Mouse (Mus musculus) kidney, postnatal 10 days (tissue): ENCODE data around the gene Palm3.

Experiments used
- DNase-seq: peaks from one replicate; pipeline ENCODE4 v3.0.0; 2021; ENCODE audit warnings: mixed read lengths

Gene Palm3

DNA sequence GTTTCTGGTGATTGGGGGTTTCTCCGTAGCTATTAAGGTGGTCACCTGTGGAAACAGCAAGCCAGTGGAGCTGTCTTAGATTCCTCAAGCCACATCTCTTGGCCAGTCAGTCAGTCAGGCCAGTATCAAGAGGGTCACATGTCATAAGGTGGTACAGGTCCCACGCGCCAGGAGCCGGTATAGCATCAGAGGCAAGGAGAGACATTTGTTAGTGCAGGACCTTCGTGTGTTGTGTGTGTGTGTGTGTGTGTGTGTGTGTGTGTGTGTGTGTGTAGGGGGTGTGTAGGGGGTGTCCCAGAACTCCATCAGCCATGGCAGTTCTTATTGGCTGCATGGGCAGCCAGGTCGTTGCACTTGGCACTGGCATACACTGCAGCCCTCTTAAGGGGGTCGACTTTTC lies 46.6 kb downstream of the Palm3 start:
- no peak for DNase-seq

DNA sequence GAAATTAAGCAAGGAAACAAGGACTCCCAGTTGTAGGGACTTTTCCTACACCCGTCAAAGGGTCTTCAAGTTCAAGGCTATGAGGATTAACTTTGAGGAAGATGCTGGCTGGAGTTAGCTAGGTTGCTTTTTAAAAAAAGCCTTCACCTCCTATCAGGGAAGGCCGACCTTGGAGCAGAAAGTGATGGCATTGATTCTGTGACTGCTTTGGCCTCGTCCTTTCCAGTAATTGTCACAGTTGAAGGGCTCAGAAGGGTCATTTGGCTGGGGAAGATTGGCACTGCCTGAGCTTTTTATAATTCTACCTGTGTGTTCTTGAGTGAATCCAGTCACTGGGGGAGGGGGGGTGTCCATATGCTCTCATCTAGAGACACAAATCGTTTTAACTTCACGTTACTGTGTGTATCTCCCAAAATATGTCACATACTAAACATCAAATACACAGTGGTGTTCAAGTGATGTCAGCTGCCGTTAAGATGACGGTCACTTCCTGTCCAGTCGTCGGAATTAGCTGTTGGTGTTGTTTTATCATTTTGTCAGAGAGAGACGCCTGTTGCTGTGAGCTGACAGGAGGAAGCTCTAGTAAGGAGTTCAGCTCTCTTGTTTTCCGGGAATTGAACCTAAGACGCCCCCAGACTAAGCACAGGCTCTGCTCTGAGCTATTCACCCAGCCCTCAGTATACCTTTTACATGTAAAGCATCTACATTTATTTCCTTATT lies 47.2 kb downstream of the Palm3 start:
- no peak for DNase-seq

DNA sequence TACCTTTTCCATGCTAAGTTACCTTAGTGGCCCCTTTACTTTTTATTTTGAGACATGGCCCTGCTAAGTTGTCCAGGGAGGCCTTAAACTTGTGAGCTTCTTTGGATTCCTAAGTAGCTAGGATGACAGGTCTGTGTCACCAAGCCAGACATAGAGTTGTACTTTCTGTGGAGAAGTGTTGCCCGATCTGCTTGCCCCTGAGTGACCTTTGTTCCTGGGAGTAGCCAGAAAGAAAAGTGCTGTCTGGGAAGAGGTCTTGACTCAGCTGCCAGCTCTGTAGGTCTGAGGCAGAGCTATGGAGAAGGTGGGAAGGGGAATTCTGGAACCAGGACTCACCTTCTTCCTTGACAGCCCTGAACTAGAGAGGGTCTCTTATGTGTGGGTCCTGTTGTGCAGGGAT lies 47.9 kb downstream of the Palm3 start:
- no peak for DNase-seq

DNA sequence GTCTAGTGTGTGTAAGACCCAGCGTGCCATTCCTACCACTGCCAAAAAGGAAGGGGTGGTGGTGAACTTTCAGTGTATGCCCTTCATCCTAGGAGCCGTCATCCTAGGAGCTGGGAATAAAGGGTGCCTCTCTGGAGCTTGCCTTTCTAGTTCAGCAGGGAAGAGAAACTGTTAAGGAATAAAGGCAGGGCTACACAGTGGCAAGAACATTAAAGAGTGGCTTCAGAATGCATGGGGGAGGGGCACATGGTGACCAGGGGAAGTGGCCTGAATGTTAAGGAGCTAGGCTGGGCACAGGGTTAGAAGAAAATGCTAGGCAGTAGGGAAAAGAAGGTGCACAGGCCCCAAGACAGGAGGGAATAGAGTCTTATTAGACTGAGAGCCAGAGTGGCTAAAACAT lies 48.5 kb downstream of the Palm3 start:
- no peak for DNase-seq

DNA sequence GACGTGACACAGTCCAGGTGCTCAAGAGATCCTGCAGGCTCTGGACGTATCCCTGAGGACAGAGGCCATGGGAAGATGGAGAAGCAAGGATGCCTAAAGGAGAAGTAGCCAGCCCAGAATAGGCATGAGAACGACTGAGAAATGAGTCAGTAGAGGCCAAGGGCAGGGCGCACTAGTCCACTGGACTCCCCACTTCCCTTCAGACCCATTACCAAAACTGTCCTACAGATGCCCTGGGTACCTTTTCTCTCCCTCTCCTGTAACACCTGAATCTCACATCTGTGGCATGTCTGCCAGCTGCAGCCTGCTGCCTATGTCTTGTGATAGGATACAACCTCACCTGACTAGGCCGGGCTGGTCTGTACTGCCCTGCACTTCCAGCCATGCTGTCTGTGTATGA lies 49.0 kb downstream of the Palm3 start:
- no peak for DNase-seq

DNA sequence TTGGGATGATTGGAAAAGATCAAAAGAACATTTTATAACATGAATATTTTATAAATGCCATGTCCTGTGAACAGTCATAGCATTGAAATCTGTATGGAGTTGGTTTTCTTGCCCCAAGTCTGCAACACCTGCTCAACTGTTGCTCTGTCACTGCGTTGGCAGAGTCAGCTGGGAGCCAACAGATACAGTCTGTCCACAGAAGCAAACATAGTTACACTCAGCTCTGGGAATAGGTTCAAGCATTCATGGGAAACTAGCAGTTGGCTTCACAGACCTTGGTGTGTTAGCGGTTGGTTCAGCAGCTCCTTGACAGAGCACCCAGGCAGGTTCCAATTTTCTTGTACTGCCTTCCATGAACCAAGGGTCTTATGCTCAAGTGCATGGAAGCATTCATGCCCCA lies 49.4 kb downstream of the Palm3 start:
- DNase-seq: no peak

DNA sequence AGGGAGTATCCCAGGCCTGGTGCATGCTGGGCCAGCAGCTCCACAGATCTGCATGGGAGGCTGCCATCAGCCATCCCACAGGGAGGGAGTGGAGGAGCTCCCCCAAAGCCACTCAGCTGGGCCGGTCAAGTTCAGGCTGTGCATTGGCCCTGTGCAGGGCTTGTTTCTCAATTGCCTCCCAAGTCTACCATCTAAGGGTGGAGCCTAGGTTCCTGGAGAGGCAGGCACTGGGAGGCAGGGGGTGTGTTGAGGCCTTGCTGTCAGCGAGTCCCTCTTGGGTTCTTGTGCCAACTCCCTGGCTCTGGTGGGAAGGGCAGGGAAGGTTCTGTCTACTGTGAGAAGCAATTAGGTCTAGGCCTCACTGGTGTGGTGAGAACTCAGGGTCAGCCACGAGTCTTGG lies 50.6 kb downstream of the Palm3 start:
- DNase-seq: no peak

DNA sequence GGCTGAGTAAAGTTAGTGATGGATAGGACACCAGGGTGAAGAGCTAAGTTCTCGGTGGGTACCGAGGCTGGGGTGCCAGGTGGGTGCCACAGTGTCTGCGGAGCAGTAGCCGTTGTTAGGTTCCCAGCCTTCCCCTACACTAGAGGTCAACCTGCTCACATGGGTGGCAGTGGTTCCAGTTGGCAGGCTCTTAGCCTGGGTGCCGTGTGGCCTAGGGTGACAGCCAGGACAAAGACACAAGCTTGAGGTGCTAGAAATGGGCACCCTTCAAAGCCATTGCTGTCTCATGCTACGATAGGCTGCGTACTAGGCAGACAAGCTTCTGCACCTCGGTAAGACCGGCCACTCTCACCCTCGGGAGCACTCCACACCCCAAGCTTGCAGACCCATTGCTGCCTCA lies 51.0 kb downstream of the Palm3 start:
- no peak for DNase-seq

DNA sequence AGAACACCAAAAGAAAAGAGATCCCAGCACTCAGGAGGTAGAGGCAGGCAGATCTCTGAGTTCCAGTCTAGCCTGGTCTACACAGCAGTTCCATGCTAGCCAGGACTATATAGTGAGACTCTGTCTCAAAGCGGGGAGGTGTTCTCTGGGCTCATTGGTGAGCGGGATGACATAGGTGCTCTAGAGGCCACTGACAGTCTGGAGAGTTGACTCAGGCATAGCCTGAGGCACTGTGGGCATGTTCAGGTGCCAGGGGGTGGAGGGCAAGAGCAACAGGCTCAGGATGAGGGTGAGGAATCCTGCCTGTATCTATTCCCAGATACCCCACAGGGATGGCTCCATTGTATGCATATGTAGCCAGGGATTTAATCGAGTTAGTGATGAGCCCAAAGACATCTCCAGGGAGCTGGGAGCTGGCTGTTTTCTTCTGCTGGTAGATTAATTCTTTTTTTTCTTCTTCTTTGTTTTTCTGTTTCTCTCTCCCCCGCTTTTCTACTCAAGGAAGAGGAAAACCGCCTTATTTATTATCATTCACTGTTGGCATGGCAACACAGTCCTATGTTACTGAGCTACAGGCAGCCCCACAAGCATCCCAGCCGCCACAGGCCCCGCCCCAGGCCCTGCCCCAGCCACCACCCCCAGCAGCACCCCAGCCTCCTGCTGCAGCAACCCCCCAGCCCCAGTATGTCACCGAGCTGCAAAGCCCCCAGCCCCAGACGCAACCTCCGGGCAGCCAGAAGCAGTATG lies 52.1 kb downstream of the Palm3 start:
- DNase-seq: no peak

DNA sequence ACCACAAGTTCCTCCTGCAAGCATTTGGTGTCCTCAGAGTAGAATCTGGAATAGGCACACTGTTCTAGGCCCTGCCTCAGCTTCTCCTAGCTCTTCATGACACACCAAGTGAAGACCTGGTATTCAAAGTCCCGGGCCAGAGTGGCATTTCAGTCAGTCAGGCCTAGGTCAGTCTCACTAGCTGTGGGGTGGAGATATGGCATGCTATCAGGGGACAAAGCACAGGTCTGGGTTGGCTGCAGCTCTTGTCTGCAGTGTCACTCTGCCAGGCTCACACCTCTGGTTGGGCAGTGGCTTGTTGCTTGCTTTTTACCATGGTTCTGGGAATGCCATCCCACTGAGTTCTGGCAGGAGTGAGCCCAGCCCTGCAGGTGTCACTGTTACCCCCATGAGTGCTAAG lies 55.1 kb downstream of the Palm3 start:
- no peak for DNase-seq

DNA sequence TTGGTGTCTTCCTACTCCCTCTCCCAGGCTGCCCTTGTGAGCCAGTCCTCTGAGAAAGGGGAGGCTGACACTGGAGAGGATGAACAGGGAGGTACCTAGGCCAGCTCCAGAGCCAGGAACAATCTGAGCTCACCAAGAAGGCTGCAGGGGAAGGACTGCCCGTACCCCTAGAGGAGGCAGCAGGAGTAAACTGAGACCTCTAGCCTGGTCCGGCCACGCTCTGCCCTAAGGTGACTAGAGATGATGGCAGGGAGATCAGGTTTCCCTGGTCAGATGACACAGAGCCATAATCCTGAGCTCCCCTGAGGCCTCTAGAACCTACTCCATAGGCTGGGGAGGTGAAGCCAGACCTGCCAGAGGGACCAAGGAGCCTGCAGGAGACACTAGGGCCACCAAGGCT lies 55.6 kb downstream of the Palm3 start:
- no peak for DNase-seq

DNA sequence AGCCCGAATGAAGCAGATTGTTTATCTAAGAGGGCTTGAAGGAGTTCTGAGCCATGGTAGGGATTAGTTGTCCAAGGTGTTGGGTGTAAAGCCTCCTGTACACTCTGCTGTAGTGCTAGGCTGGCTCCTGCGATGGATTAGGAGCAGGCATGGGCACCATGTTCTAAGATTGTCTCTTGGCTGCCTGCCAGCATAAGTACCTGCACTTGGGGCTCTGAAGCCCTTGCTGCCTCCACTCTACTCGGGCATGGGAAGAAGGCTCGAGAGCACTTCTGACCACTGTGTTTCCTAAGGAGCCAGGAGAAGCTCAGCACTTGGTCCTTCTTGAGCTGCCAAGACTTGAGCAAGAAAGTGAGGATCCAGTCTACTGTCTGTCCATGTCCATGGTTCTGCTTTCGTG lies 57.9 kb downstream of the Palm3 start:
- DNase-seq: no peak
